12 mouse cellular contexts compared by ENCODE assay signal in genomic region chr13:39523856-39524301, GRCm38 (mm10).
DNase-seq lines count a peak whose midpoint lies in the region; ATAC-seq lines count a peak whose summit lies in the region.
"Had no signal": no experiment of that assay in that cellular context is flagged by ENCODE, and none has a peak within 500 bp of the region (broad histone marks: within the 10 kb centered on the region; RNA-seq: fewer than 3 reads in every experiment).

No protein-coding gene starts in this region.

- peaks cover 23% of the 10 kb centered on the region for H3K4me1 ChIP-seq in forebrain, embryonic 13.5 days
- peaks cover 24% of the 10 kb centered on the region for H3K4me1 ChIP-seq in midbrain, embryonic 10.5 days

- no peak overlapping the region for H3K9ac ChIP-seq in forebrain, embryonic 13.5 days

- DNase-seq in embryo, embryonic 11.5 days (ENCODE audit: low read depth, low spot score) = peak; percentile 46
- peak; percentile 78 for DNase-seq in midbrain, embryonic 10.5 days (ENCODE audit: low spot score)
- peak; percentile 48 for DNase-seq in retina, embryonic 14.5 days (ENCODE audit: low spot score)
- DNase-seq in frontal cortex, postnatal 36 days (ENCODE audit: low spot score in 2 of 2) = no peak
- no peak for DNase-seq in kidney, postnatal 4 days
- no peak for DNase-seq in heart, adult 8-10 months (ENCODE audit: low spot score)
- DNase-seq: adrenal gland, adult 2 months; heart, postnatal 4 days; kidney, postnatal 36 days had no signal

- no peaks in the 10 kb centered on the region for H3K36me3 ChIP-seq in forebrain, embryonic 13.5 days (ENCODE audit: poor library complexity, severe bottlenecking)
- no peaks in the 10 kb centered on the region for H3K36me3 ChIP-seq in midbrain, embryonic 10.5 days
- H3K36me3 ChIP-seq: G1E had no signal

- H3K4me2 ChIP-seq in forebrain, embryonic 13.5 days = peak overlapping the region; percentile 42

- H3K27me3 ChIP-seq in forebrain, embryonic 13.5 days = peaks cover 56% of the 10 kb centered on the region
- peaks cover 91% of the 10 kb centered on the region for H3K27me3 ChIP-seq in midbrain, embryonic 10.5 days (ENCODE audit: low read depth, poor library complexity, severe bottlenecking)

- no peaks in the 10 kb centered on the region for H3K9me3 ChIP-seq in forebrain, embryonic 13.5 days (replicated peaks)
- H3K9me3 ChIP-seq in midbrain, embryonic 10.5 days (replicated peaks) = no peaks in the 10 kb centered on the region

- peak; percentile 92 for ATAC-seq in forebrain, embryonic 13.5 days
- ATAC-seq: lung, postnatal 0 days had no signal

- no peak overlapping the region for H3K27ac ChIP-seq in forebrain, embryonic 13.5 days
- no peak overlapping the region for H3K27ac ChIP-seq in midbrain, embryonic 10.5 days (replicated peaks)

- WGBS in forebrain, embryonic 13.5 days = 3% methylated on average over 9 of the region's 9 CpGs
- WGBS in midbrain, embryonic 10.5 days = 24% methylated on average over 9 of the region's 9 CpGs

- peak overlapping the region; percentile 14; the same call in 1 of the 2 replicates for H3K4me3 ChIP-seq in forebrain, embryonic 13.5 days
- H3K4me3 ChIP-seq in midbrain, embryonic 10.5 days = no peak overlapping the region

Comparison
In these comparisons a context has a peak if more than half of its experiments do, and no peak if none do; other contexts are left out.
1. DNase-seq: peak in embryo, embryonic 11.5 days (single experiment), midbrain, embryonic 10.5 days (single experiment) and retina, embryonic 14.5 days (single experiment); none in frontal cortex, postnatal 36 days (0 of 2), kidney, postnatal 4 days (0 of 2) and heart, adult 8-10 months (single experiment).